Mouse (Mus musculus) forebrain, embryonic 13.5 days (tissue): ENCODE results near the gene Aar2. TPM values are rescaled to one million over a fixed set of nuclear protein-coding genes. Genes with fewer than 3 reads are reported as not detected.
A peak's percentile ranks its signal among the peaks of the same experiment; 100 is the strongest.

Source experiments
- ATAC-seq: fragments of 200-750 bp; cut with Nextera tagmentation; 2 replicates; pipeline ENCODE4 v1.8.0; 2017
- H3K27ac ChIP-seq: fragments of 300-500 bp; sonication (generic); 2 replicates; pipeline ENCODE4 v1.5.1; 2015; ENCODE audit warnings: inconsistent platforms, mild to moderate bottlenecking, moderate library complexity
- H3K27me3 ChIP-seq: fragments of 300-500 bp; sonication (generic); 2 replicates; pipeline ENCODE4 v1.6.1; 2015; ENCODE audit warnings: mild to moderate bottlenecking, inconsistent platforms
- H3K36me3 ChIP-seq: fragments of 300-500 bp; sonication (generic); 2 replicates; pipeline ENCODE4 v1.6.1; 2015; ENCODE audit warnings: mild to moderate bottlenecking, inconsistent platforms; ENCODE audit not compliant: poor library complexity, severe bottlenecking
- H3K4me1 ChIP-seq: fragments of 300-500 bp; sonication (generic); 2 replicates; pipeline ENCODE4 v1.6.1; 2015; ENCODE audit warnings: inconsistent platforms
- H3K4me2 ChIP-seq: fragments of 300-500 bp; sonication (generic); 2 replicates; pipeline ENCODE4 v1.6.1; 2015; ENCODE audit warnings: inconsistent platforms, mild to moderate bottlenecking, moderate library complexity
- H3K4me3 ChIP-seq: fragments of 300-500 bp; sonication (generic); 2 replicates; pipeline ENCODE4 v1.5.1; 2015; ENCODE audit warnings: mild to moderate bottlenecking, inconsistent platforms
- H3K9ac ChIP-seq: fragments of 300-500 bp; sonication (generic); 2 replicates; pipeline ENCODE4 v1.6.1; 2015; ENCODE audit warnings: mild to moderate bottlenecking, inconsistent platforms
- H3K9me3 ChIP-seq: fragments of 300-500 bp; sonication (generic); replicated peaks from 2 replicates; pipeline ENCODE4 v1.6.1; 2016; ENCODE audit warnings: inconsistent platforms
- WGBS: fragments of 180-500 bp; shearing (Covaris S2); methylation state at CpG from one replicate; pipeline ENCODE4 v1.1.7; 2015; 5-methylcytosine and 5-hydroxymethylcytosine counted together
- polyA plus RNA-seq: library from polyadenylated mRNA; unstranded; fragments of >200 nt; fragmentation: Nextera tagmentation; extraction: Ambion mirVana; gene quantifications from 2 replicates; pipeline ENCODE4 v1.2.1, GENCODE M21; 2015

The Aar2 gene
- polyA plus RNA-seq, 1 experiment from 2014 or later: 38.5 TPM

DNA sequence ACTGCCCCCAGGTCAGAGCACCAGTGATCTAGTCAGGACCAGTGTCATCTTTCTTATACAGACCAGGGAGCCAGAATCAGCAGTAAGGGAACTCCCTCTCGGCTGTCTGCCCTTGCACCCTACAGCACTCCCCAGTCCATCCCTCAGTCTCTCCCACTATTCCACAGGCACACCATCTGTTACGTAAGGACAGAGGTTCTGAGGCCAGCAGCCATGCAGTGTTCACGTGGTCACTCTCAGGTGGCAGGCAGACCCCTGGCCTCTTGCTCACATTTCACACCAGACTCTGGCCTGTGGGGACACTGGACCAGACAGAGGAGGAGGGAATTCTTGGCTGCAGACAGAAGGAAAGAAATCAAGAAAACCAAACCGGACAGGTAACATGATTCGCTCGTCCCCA is 24.1 kb downstream of the Aar2 start:
- no peak overlapping the region for H3K4me2 ChIP-seq
- H3K9ac ChIP-seq: no peak overlapping the region
- no peak overlapping the region for H3K27ac ChIP-seq
- WGBS: 87% methylated on average over 6 of the region's 6 CpGs
- H3K4me1 ChIP-seq: no peaks in the 10 kb centered on the region
- ATAC-seq: no peak
- no peak overlapping the region for H3K4me3 ChIP-seq
- H3K27me3 ChIP-seq: no peaks in the 10 kb centered on the region
- H3K9me3 ChIP-seq: no peaks in the 10 kb centered on the region
- H3K36me3 ChIP-seq: peaks cover 35% of the 10 kb centered on the region

GRCm38 (mm10) chr2:156576850-156577587 is 29.6 kb downstream of the Aar2 start:
- no peaks in the 10 kb centered on the region for H3K9me3 ChIP-seq
- no peaks in the 10 kb centered on the region for H3K36me3 ChIP-seq
- no peak overlapping the region for H3K27ac ChIP-seq
- no peaks in the 10 kb centered on the region for H3K27me3 ChIP-seq
- 88% methylated on average over 7 of the region's 7 CpGs for WGBS
- peaks cover 4% of the 10 kb centered on the region; the same call in 1 of the 2 replicates for H3K4me1 ChIP-seq
- no peak overlapping the region for H3K4me2 ChIP-seq
- no peak overlapping the region for H3K9ac ChIP-seq
- no peak overlapping the region for H3K4me3 ChIP-seq
- no peak for ATAC-seq

GRCm38 (mm10) chr2:156580507-156580906 is 33.1 kb downstream of the Aar2 start:
- Histone ChIP-seq H3K9ac (no peak overlapping the region), H3K36me3 (no peaks in the 10 kb centered on the region), H3K27me3 (peaks cover 6% of the 10 kb centered on the region; the same call in 1 of the 2 replicates), H3K4me1 (peaks cover 18% of the 10 kb centered on the region), H3K9me3 (no peaks in the 10 kb centered on the region), H3K4me2 (no peak overlapping the region), H3K4me3 (no peak overlapping the region), H3K27ac (no peak overlapping the region)
- no peak for ATAC-seq
- 83% methylated on average over 5 of the region's 5 CpGs for WGBS

DNA sequence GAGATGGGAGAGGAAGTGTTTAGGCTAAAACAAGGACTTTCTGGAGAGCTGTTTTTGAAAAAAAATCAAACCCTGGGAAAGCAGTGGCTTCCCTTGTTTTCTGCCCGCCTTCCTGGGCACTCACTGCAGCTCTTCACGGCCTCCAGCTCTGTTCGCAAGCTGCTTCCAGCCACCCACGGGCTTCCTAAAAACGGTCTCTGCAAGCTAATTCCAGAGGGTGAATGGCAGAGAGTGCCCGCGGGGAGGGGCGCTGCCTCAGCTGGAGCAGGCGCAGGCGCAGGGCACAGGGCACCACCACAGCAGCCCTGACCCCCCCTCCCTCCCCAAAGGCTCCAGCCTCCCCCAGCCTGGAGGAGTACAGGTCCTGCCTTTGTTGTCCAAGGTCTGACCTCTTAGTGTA is 33.9 kb downstream of the Aar2 start:
- Histone ChIP-seq H3K4me3 (no peak overlapping the region), H3K36me3 (no peaks in the 10 kb centered on the region), H3K4me2 (no peak overlapping the region), H3K9ac (no peak overlapping the region), H3K27me3 (peaks cover 6% of the 10 kb centered on the region; the same call in 1 of the 2 replicates), H3K9me3 (no peaks in the 10 kb centered on the region), H3K4me1 (peaks cover 20% of the 10 kb centered on the region), H3K27ac (no peak overlapping the region)
- no peak for ATAC-seq
- 63% methylated on average over 10 of the region's 10 CpGs for WGBS

GRCm38 (mm10) chr2:156582887-156583286 is 35.5 kb downstream of the Aar2 start:
- no peak overlapping the region for H3K4me2 ChIP-seq
- no peak overlapping the region for H3K4me3 ChIP-seq
- H3K27ac ChIP-seq: no peak overlapping the region
- H3K4me1 ChIP-seq: peaks cover 20% of the 10 kb centered on the region
- peaks cover 6% of the 10 kb centered on the region; the same call in 1 of the 2 replicates for H3K27me3 ChIP-seq
- no peak overlapping the region for H3K9ac ChIP-seq
- no peaks in the 10 kb centered on the region for H3K9me3 ChIP-seq
- no peaks in the 10 kb centered on the region for H3K36me3 ChIP-seq
- ATAC-seq: no peak
- WGBS: 90% methylated on average over 10 of the region's 10 CpGs

DNA sequence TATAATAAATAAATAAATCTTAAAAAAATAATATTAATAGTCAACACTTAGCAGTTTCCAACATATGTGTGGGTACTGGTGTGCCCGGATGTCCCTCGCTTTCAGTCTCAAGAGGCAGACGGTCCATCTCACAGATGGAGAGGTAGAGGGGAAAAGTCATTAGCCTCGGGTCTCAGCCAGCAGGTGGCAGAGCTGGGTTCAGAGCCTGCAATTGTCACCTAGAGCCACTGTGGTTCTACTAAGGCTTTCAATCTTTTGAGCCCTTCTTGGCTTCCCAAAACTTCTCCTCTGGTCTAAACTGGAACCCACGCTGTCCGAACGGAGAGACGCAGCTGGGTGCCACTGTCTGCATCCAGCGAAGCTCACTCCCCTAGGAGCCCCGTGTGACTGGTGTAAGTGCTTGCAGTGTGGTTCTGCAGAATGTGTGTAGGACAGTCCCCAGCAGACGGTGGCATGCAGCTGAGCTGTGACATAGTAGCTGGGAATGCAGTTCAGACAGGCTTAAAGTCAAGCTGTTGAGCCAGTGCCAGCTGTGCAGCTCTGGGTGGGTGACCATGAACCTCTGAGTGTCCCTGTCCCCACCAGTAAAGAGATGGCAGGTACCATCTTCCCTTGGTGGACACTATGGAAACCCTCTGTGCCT is 36.9 kb downstream of the Aar2 start:
- ATAC-seq: no peak

GRCm38 (mm10) chr2:156584797-156585471 is 37.5 kb downstream of the Aar2 start:
- Histone ChIP-seq H3K4me1 (peaks cover 20% of the 10 kb centered on the region), H3K9me3 (no peaks in the 10 kb centered on the region), H3K36me3 (no peaks in the 10 kb centered on the region), H3K27me3 (peaks cover 6% of the 10 kb centered on the region; the same call in 1 of the 2 replicates), H3K4me3 (peak overlapping the region; percentile 21; the same call in 1 of the 2 replicates), H3K4me2 (peak overlapping the region; percentile 54), H3K27ac (no peak overlapping the region), H3K9ac (0 out of 2 replicates have a peak overlapping the region, but pooled peaks have one; percentile 5)
- WGBS: 24% methylated on average over 14 of the region's 14 CpGs
- peak; percentile 65 for ATAC-seq

More for the DNA sequence above, 36.9 kb downstream of the Aar2 start:
- H3K27me3 ChIP-seq: peaks cover 6% of the 10 kb centered on the region; the same call in 1 of the 2 replicates
- H3K4me2 ChIP-seq: peak overlapping the region; percentile 54
- H3K4me1 ChIP-seq: peaks cover 20% of the 10 kb centered on the region
- WGBS: 65% methylated on average over 11 of the region's 11 CpGs
- no peak overlapping the region for H3K4me3 ChIP-seq
- H3K9ac ChIP-seq: 0 out of 2 replicates have a peak overlapping the region, but pooled peaks have one; percentile 5
- no peak overlapping the region for H3K27ac ChIP-seq
- H3K9me3 ChIP-seq: no peaks in the 10 kb centered on the region
- H3K36me3 ChIP-seq: no peaks in the 10 kb centered on the region

DNA sequence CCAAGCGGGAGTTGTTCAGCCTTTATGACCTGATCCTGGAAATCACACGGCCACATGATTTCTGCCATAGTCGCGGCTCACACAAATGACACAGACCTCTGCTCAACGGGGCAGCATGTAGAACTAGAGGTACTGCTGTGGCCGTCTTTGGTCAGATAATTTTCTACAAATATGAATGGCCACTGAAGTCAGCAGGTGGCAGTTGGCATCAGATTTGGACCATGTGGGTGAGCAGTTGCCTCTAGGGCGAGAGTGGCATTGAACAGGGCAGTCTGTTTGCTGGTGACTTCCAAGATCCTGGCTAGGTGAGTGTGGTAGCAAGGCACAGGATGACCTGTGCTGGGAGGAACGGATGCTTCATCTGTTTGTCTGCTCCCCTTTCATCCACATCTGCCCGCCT is 42.1 kb downstream of the Aar2 start:
- ATAC-seq: no peak
- no peaks in the 10 kb centered on the region for H3K27me3 ChIP-seq
- no peak overlapping the region for H3K4me3 ChIP-seq
- H3K36me3 ChIP-seq: no peaks in the 10 kb centered on the region
- WGBS: 90% methylated on average over 9 of the region's 9 CpGs
- peaks cover 12% of the 10 kb centered on the region for H3K4me1 ChIP-seq
- no peak overlapping the region for H3K4me2 ChIP-seq
- no peak overlapping the region for H3K27ac ChIP-seq
- no peak overlapping the region for H3K9ac ChIP-seq
- H3K9me3 ChIP-seq: no peaks in the 10 kb centered on the region

DNA sequence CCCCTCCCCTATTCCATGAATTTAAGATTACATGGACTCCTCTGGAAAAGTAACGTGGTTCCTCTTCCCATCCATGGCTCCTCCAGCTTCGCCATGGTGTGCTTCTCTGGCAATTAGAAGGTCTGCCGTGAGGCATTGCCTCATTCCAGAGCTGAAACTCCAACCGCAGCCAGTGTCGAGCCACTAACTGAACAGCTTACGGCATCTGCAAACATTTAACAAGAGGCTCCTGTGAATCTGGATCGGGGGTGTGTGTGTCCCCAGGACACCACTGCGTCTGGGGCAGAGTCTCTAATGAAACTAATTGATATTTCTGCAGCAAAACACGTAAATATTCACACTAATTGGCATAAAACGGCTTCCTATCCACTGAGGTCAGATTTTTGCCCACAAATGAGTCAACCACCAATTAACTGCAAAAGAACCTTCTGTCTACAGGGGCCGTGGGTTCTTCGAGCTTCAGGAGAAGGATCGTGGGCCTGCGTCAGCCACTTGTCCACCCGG is 47.7 kb downstream of the Aar2 start:
- no peaks in the 10 kb centered on the region for H3K9me3 ChIP-seq
- H3K9ac ChIP-seq: no peak overlapping the region
- no peaks in the 10 kb centered on the region for H3K4me1 ChIP-seq
- 54% methylated on average over 15 of the region's 15 CpGs for WGBS
- H3K27me3 ChIP-seq: no peaks in the 10 kb centered on the region
- H3K4me3 ChIP-seq: no peak overlapping the region
- ATAC-seq: no peak
- H3K36me3 ChIP-seq: no peaks in the 10 kb centered on the region
- no peak overlapping the region for H3K4me2 ChIP-seq
- no peak overlapping the region for H3K27ac ChIP-seq

DNA sequence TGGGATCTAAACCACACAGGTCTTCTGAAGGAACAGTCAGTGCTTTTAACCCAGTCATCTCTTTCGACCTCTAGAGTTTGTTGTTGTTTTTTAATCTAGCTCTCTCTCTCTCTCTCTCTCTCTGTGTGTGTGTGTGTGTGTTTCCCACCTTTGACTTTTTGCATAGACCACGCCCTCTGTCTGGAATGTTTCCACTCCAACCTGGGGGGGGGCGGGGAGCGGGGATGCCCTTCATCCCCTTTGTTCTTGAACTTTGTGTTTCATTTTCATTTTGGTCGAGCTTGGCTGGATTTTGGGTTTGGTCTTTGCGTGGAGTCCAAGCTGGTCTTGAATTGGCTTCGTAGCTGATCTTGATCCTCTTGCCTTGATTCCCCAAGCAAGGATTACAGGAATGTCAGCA is 55.2 kb downstream of the Aar2 start:
- H3K9me3 ChIP-seq: no peaks in the 10 kb centered on the region
- ATAC-seq: no peak
- H3K27ac ChIP-seq: no peak overlapping the region
- no peak overlapping the region for H3K9ac ChIP-seq
- no peaks in the 10 kb centered on the region for H3K4me1 ChIP-seq
- WGBS: 85% methylated on average over 7 of the region's 7 CpGs
- no peaks in the 10 kb centered on the region for H3K36me3 ChIP-seq
- no peaks in the 10 kb centered on the region for H3K27me3 ChIP-seq
- no peak overlapping the region for H3K4me3 ChIP-seq
- H3K4me2 ChIP-seq: no peak overlapping the region

DNA sequence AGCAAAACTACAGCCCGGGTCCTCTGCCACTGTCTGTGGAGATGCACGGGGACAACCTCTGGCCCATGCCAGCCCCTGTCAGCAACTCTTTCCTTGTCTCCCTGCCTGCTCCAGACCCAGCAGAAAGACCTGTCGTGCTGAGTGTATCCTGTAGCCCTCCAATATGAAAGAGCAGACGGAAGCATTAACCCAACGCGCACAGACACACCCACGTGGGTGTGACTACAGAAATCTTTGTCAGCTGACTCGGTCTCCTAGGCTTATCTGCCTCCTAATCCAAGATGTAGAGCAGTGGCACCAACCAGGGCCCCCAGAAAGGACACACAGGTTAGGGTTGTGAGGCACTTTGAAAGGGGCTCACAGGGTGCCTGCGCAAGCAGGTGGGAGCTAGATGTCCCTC is 56.3 kb downstream of the Aar2 start:
- Histone ChIP-seq H3K36me3 (no peaks in the 10 kb centered on the region), H3K4me1 (no peaks in the 10 kb centered on the region), H3K9ac (no peak overlapping the region), H3K4me3 (no peak overlapping the region), H3K9me3 (no peaks in the 10 kb centered on the region), H3K4me2 (no peak overlapping the region), H3K27me3 (0 out of 2 replicates have a peak, but pooled peaks cover 2% of the 10 kb centered on the region), H3K27ac (no peak overlapping the region)
- 79% methylated on average over 9 of the region's 9 CpGs for WGBS
- no peak for ATAC-seq

GRCm38 (mm10) chr2:156605144-156605543 is 57.8 kb downstream of the Aar2 start:
- Histone ChIP-seq H3K36me3 (no peaks in the 10 kb centered on the region), H3K4me2 (no peak overlapping the region), H3K9me3 (no peaks in the 10 kb centered on the region), H3K4me1 (no peaks in the 10 kb centered on the region), H3K4me3 (no peak overlapping the region), H3K9ac (no peak overlapping the region), H3K27ac (no peak overlapping the region), H3K27me3 (0 out of 2 replicates have a peak, but pooled peaks cover 13% of the 10 kb centered on the region)
- WGBS: 59% methylated on average over 3 of the region's 3 CpGs
- ATAC-seq: no peak
